Mouse (Mus musculus) hindlimb bud, embryonic 11.5 days (tissue): ENCODE data around the gene Melk.
A peak's percentile ranks its signal among the peaks of the same experiment; 100 is the strongest.

Experiments
- DNase-seq: peaks from one replicate; pipeline ENCODE4 v3.0.0-alpha.2; 2012; ENCODE audit warnings: low read depth, low spot score; ENCODE audit errors: extremely low spot score

The Melk gene

GRCm38 (mm10) chr4:44300781-44301750 is at the start of gene Melk:
Melk (plus strand) TSS chr4:44300876.
- peak; percentile 49 for DNase-seq

- DNase-seq: no peak
These were observed 49.2 kb upstream of the Melk start for GRCm38 (mm10) chr4:44251521-44251920.

- DNase-seq: no peak
These were observed 48.4 kb upstream of the Melk start for GRCm38 (mm10) chr4:44251966-44252916.

- DNase-seq: no peak
These were observed 47.5 kb upstream of the Melk start for GRCm38 (mm10) chr4:44253191-44253590.

GRCm38 (mm10) chr4:44254579-44254978 is 46.1 kb upstream of the Melk start:
- DNase-seq: no peak

GRCm38 (mm10) chr4:44259126-44259525 is 41.5 kb upstream of the Melk start:
- no peak for DNase-seq

- DNase-seq: peak; percentile 42
These were observed 40.4 kb upstream of the Melk start for GRCm38 (mm10) chr4:44260244-44260643.

GRCm38 (mm10) chr4:44265500-44265899 is 35.2 kb upstream of the Melk start:
- DNase-seq: no peak

- no peak for DNase-seq
These were observed 33.2 kb upstream of the Melk start for GRCm38 (mm10) chr4:44267437-44267836.

- DNase-seq: no peak
These were observed 31.3 kb upstream of the Melk start for GRCm38 (mm10) chr4:44269376-44269817.

GRCm38 (mm10) chr4:44271134-44271533 is 29.5 kb upstream of the Melk start:
- no peak for DNase-seq

- no peak for DNase-seq
These were observed 18.9 kb upstream of the Melk start for GRCm38 (mm10) chr4:44281597-44282265.

- peak; percentile 30 for DNase-seq
These were observed 8.1 kb upstream of the Melk start for GRCm38 (mm10) chr4:44292534-44292933.

- DNase-seq: no peak
These were observed 4.8 kb upstream of the Melk start for GRCm38 (mm10) chr4:44295837-44296236.

GRCm38 (mm10) chr4:44306585-44306984 is 5.9 kb downstream of the Melk start:
- DNase-seq: no peak

- no peak for DNase-seq
These were observed 9.8 kb downstream of the Melk start for GRCm38 (mm10) chr4:44310429-44310828.

GRCm38 (mm10) chr4:44310911-44311310 is 10.2 kb downstream of the Melk start:
- no peak for DNase-seq

- DNase-seq: no peak
These were observed 15.7 kb downstream of the Melk start for GRCm38 (mm10) chr4:44316270-44316809.

- DNase-seq: no peak
These were observed 19.8 kb downstream of the Melk start for GRCm38 (mm10) chr4:44320448-44320847.

GRCm38 (mm10) chr4:44322124-44322523 is 21.4 kb downstream of the Melk start:
- no peak for DNase-seq

- DNase-seq: no peak
These were observed 24.8 kb downstream of the Melk start for GRCm38 (mm10) chr4:44325453-44325852.
